Mouse (Mus musculus) liver, embryonic 11.5 days (tissue): Measurements from ENCODE around the gene Tgfa. TPM values are rescaled to one million over a fixed set of nuclear protein-coding genes. Genes with fewer than 3 reads are reported as not detected.

Source experiments
- ATAC-seq: fragments of 200-750 bp; cut with Nextera tagmentation; replicated peaks from 2 replicates; pipeline ENCODE4 v1.8.0; 2017; ENCODE audit warnings: moderate number of reproducible peaks, mild to moderate bottlenecking, moderate TSS enrichment, moderate library complexity; ENCODE audit not compliant: low FRiP score
- DNase-seq: peaks from one replicate; pipeline ENCODE4 v3.0.0-alpha.2; 2017; ENCODE audit warnings: low spot score
- H3K27ac ChIP-seq: fragments of 300-500 bp; sonication (generic); 2 replicates; pipeline ENCODE4 v1.5.1; 2014; ENCODE audit warnings: mild to moderate bottlenecking, low read depth, low read length, control low read depth
- H3K27me3 ChIP-seq: fragments of 300-500 bp; sonication (generic); replicated peaks from 2 replicates; pipeline ENCODE4 v1.6.1; 2014; ENCODE audit warnings: low read length, mixed read lengths; ENCODE audit not compliant: control insufficient read depth, insufficient read depth
- H3K36me3 ChIP-seq: fragments of 300-500 bp; sonication (generic); 2 replicates; pipeline ENCODE4 v1.6.1; 2014; ENCODE audit warnings: mild to moderate bottlenecking, low read length, moderate library complexity, mixed read lengths; ENCODE audit not compliant: control insufficient read depth, insufficient read depth
- H3K4me1 ChIP-seq: fragments of 300-500 bp; sonication (generic); replicated peaks from 2 replicates; pipeline ENCODE4 v1.6.1; 2014; ENCODE audit warnings: low read length, mixed read lengths; ENCODE audit not compliant: control insufficient read depth, insufficient read depth
- H3K4me2 ChIP-seq: fragments of 300-500 bp; sonication (generic); 2 replicates; pipeline ENCODE4 v1.6.1; 2014; ENCODE audit warnings: mild to moderate bottlenecking, control low read depth, moderate library complexity
- H3K4me3 ChIP-seq: fragments of 300-500 bp; sonication (generic); 2 replicates; pipeline ENCODE4 v1.5.1; 2014; ENCODE audit warnings: low read depth, low read length, control low read depth
- H3K9ac ChIP-seq: fragments of 300-500 bp; sonication (generic); 2 replicates; pipeline ENCODE4 v1.6.1; 2014; ENCODE audit warnings: low read depth, low read length, control low read depth
- H3K9me3 ChIP-seq: fragments of 300-500 bp; sonication (generic); 2 replicates; pipeline ENCODE4 v1.6.1; 2016; ENCODE audit warnings: low read length, inconsistent platforms, mixed read lengths; ENCODE audit not compliant: control insufficient read depth
- WGBS: fragments of 180-500 bp; shearing (Covaris S2); extraction: QIAGEN DNeasy Blood & Tissue Kit; methylation state at CpG from one replicate; pipeline ENCODE4 v1.1.7; 2014; 5-methylcytosine and 5-hydroxymethylcytosine counted together
- polyA plus RNA-seq: library from polyadenylated mRNA; unstranded; fragments of >200 nt; fragmentation: Nextera tagmentation; extraction: Ambion mirVana; gene quantifications from 2 replicates; pipeline ENCODE4 v1.2.1, GENCODE M21; 2014

Tgfa gene
- polyA plus RNA-seq, 1 experiment from 2014 or later: 1.2 TPM

DNA sequence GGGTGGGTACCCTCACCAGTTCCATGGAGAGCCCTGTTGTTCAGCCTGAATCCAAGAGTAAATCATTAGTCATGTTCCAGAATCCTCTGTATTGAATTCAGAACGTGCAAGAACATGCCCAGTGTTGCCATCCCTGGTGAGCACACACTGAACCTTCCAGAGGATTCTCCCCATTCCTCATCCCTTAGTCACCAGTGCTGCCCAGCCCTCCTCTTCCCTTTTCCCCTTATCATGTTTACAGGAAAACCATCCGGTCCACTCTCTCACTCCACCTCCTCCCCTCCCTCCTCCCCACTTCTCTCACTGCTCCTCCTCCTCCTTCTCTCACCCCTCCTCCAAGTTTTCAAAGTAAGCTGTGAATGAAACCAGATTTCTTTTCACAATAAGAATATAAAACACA is 14.4 kb upstream of the Tgfa start:
- Histone ChIP-seq H3K27ac (no peak overlapping the region), H3K9ac (no peak overlapping the region), H3K4me2 (no peak overlapping the region), H3K27me3 (no peaks in the 10 kb centered on the region), H3K4me1 (no peaks in the 10 kb centered on the region), H3K36me3 (no peaks in the 10 kb centered on the region), H3K9me3 (no peaks in the 10 kb centered on the region), H3K4me3 (no peak overlapping the region)
- WGBS: 13% methylated on average over 2 of the region's 2 CpGs
- DNase-seq (no peak), ATAC-seq (no peak)

DNA sequence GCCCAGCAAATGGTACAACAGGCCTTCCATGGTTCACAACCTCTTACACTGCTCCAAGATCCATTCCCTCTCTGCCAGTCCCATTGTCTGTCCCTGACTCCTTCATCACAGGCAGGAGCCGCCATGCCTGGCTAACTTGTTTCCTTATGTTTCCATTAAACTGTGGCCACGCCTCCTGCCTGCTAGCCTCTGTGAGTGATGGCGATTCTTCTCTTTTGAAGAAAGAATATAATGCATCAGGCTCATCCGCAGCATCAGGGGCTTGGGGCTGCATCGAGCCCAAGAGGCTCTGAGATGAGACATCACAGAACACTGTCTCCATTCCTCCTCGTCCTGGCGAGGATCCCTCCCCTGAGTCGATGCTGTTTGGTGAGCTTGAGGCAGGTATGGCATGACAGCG is 13.0 kb upstream of the Tgfa start:
- ATAC-seq (no peak), DNase-seq (no peak)
- no peak overlapping the region for H3K4me3 ChIP-seq
- H3K9ac ChIP-seq: no peak overlapping the region
- H3K4me2 ChIP-seq: no peak overlapping the region
- H3K36me3 ChIP-seq: no peaks in the 10 kb centered on the region
- H3K27me3 ChIP-seq: no peaks in the 10 kb centered on the region
- H3K27ac ChIP-seq: no peak overlapping the region
- 76% methylated on average over 9 of the region's 9 CpGs for WGBS
- no peaks in the 10 kb centered on the region for H3K4me1 ChIP-seq
- no peaks in the 10 kb centered on the region for H3K9me3 ChIP-seq

DNA sequence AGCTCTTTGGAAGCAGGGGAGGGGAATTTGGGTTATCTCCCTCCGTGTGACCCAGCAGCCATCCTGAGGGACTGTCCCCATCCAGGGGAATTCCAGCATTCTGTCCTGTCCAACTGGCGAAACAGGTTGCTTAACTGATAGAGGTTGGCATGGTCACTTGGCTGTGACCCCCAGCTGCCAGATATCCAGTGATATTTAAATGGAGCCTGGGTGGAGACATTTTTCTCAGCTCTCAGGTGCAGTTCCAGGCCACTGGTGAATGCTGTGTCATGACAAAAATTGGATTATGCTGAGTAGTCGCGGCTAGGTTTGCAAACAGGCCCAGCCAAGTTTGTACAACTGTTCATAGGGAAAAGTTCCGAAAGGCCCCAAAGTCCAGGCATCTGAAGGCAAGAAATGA is 12.4 kb upstream of the Tgfa start:
- Histone ChIP-seq H3K4me3 (no peak overlapping the region), H3K9ac (no peak overlapping the region), H3K4me1 (no peaks in the 10 kb centered on the region), H3K4me2 (no peak overlapping the region), H3K27ac (no peak overlapping the region), H3K36me3 (no peaks in the 10 kb centered on the region), H3K27me3 (no peaks in the 10 kb centered on the region), H3K9me3 (no peaks in the 10 kb centered on the region)
- DNase-seq: no peak
- WGBS: 81% methylated on average over 5 of the region's 5 CpGs
- ATAC-seq: no peak

DNA sequence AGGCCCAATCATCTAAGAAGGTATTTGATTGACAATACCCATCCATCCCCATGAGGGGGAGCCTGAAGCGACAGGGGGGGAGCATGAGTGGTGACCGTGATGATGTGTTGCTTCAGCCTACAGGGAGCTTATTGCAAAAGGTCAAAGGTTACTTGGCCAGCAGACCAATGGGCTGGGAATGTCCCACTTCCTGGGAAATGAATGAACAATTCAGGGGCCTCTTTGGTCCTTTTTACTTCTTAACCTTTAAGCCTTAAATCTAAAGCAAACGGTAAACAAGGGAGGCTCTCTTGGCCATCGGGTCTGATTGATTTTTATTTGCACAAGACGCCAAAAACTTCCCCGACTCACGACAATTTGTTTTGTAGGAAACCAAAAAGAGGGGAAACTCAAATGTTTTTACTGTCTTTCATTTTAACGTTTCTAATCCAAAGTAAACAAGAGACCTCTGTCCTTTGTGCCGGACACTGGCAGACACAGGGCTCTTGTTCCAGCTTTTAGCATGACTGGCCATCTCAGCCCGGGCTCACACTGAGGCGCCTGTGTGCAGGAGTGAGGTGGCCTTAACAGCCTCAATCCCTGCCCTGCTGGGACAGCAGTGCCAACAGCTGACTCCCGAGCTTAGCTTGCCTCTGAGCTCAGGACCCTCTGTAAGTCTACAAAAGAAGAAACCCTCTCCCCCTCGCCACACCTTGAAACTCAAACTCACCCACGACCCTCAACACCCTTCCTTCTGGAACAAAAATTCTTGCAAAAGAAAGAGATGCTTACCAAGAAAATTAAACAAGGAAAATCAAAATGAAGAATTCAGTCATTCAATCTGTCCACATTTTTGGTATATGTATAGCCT is 8.7 kb upstream of the Tgfa start:
- DNase-seq (no peak), ATAC-seq (no peak)
- H3K9me3 ChIP-seq: no peaks in the 10 kb centered on the region
- no peak overlapping the region for H3K9ac ChIP-seq
- 0 out of 2 replicates have a peak, but pooled peaks cover 4% of the 10 kb centered on the region for H3K27me3 ChIP-seq
- no peaks in the 10 kb centered on the region for H3K4me1 ChIP-seq
- H3K4me3 ChIP-seq: no peak overlapping the region
- no peak overlapping the region for H3K27ac ChIP-seq
- H3K4me2 ChIP-seq: no peak overlapping the region
- 68% methylated on average over 14 of the region's 14 CpGs for WGBS
- H3K36me3 ChIP-seq: no peaks in the 10 kb centered on the region

DNA sequence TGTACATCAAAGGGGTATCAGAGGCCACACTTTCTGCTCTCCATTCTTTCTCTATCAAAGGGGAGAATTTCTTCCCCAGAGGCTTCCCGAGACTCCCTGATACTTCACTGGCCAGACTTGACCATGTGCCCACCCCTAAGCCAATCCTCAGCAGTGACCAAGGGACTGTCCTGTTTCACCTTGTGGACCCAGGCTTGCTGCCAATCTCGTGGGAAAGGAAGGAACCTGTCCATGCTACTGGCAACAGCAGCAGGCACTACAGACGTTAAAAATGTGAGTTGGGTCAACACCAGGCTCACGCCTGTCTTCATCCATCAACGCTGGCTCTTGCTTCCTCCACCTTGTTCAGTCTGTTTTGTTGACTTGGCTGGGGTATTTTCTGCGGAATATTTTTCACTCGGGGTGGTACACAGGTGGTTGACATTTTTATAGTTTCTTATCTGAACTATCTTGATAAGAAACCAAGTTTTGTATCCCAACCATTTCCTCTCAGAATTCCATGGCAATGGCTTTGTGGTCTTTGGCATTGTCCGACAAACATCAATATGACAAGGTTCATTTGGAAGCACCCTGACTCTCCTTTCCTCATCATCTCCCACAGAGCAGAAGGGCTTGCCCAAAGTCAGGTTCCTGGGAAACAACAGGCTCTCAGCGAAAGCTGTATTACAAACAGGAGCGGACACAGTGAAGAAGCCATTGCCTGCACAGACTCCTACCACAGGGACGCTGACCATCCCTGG is 6.1 kb upstream of the Tgfa start:
- 70% methylated on average over 11 of the region's 11 CpGs for WGBS
- peaks cover 8% of the 10 kb centered on the region for H3K27me3 ChIP-seq
- H3K4me3 ChIP-seq: no peak overlapping the region
- no peak for ATAC-seq
- no peak overlapping the region for H3K9ac ChIP-seq
- H3K4me2 ChIP-seq: no peak overlapping the region
- no peaks in the 10 kb centered on the region for H3K36me3 ChIP-seq
- no peaks in the 10 kb centered on the region for H3K4me1 ChIP-seq
- no peak for DNase-seq
- no peaks in the 10 kb centered on the region for H3K9me3 ChIP-seq
- H3K27ac ChIP-seq: no peak overlapping the region

DNA sequence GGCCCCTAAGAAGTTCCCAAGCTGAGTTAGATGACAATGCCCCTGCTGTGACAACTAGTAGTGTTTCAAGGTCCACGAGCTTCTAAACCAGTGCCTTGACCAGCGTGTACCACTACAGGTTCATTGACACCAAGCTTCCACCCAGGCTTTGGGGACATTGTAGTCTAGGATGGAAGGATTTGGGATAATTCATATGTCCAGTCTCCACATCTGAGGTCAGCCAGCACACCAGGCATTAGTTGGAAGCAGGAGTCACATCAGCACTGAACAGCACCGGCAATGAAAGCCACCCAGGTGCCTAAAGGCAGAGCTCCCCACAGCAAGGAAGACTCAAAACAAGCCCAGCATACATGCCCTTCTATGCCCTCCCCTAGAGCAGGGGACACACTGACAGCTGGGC is 4.4 kb upstream of the Tgfa start:
- 78% methylated on average over 3 of the region's 3 CpGs for WGBS
- no peak overlapping the region for H3K9ac ChIP-seq
- H3K4me3 ChIP-seq: no peak overlapping the region
- H3K27ac ChIP-seq: no peak overlapping the region
- H3K4me1 ChIP-seq: peaks cover 4% of the 10 kb centered on the region; the same call in 1 of the 2 replicates
- H3K27me3 ChIP-seq: peaks cover 25% of the 10 kb centered on the region
- ATAC-seq (no peak), DNase-seq (no peak)
- H3K36me3 ChIP-seq: no peaks in the 10 kb centered on the region
- no peak overlapping the region for H3K4me2 ChIP-seq
- no peaks in the 10 kb centered on the region for H3K9me3 ChIP-seq

DNA sequence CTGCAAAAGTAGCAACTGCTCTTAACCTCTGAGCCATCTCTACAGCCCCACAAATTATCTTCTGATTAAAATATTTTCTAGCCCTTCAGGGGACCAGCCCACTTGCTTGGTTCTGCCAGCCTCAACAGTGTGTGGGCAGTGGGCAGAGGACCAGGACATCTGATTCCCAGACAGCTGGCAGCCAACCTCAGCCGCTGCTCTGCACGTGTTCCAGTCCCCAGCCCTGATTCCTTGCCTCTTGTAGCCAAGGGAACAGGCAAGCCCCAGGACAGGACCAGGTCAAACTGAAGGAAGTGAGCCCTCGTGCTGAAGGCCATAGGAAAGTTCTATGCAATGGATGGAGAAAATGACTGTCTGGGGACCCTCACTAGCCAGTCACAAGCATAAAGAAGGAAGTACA is 2.0 kb upstream of the Tgfa start:
- DNase-seq (no peak), ATAC-seq (no peak)
- no peak overlapping the region for H3K4me3 ChIP-seq
- peaks cover 49% of the 10 kb centered on the region for H3K27me3 ChIP-seq
- H3K9me3 ChIP-seq: no peaks in the 10 kb centered on the region
- H3K27ac ChIP-seq: no peak overlapping the region
- 71% methylated on average over 3 of the region's 3 CpGs for WGBS
- H3K36me3 ChIP-seq: no peaks in the 10 kb centered on the region
- H3K9ac ChIP-seq: no peak overlapping the region
- no peak overlapping the region for H3K4me2 ChIP-seq
- peaks cover 4% of the 10 kb centered on the region; the same call in 1 of the 2 replicates for H3K4me1 ChIP-seq

DNA sequence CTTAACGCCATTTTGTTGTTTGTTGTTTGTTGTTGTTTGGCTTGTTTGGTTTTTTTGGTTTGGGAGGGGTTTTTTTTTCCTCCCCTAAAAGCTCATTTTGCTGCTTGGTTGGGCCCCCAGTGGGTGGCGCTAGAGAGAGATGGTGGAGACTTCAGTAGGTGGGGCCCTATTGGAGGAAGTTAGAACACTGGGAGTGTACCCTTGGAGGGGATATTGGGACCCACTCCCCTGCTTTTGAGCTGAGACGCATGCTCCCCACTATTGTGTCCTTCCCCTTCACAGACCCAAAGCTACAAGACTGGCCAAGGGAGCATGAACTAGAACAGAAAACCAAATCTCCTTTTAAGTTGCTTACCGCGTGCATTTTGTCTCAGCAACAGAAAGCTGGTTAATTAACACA is 1.1 kb upstream of the Tgfa start:
- Histone ChIP-seq H3K27ac (no peak overlapping the region), H3K9ac (no peak overlapping the region), H3K36me3 (no peaks in the 10 kb centered on the region), H3K4me2 (no peak overlapping the region), H3K27me3 (peaks cover 58% of the 10 kb centered on the region), H3K4me3 (no peak overlapping the region), H3K9me3 (no peaks in the 10 kb centered on the region), H3K4me1 (peaks cover 4% of the 10 kb centered on the region; the same call in 1 of the 2 replicates)
- DNase-seq (no peak), ATAC-seq (no peak)
- 47% methylated on average over 5 of the region's 5 CpGs for WGBS
